Mouse (Mus musculus) right cerebral cortex, postnatal 10 days (tissue): ENCODE measurements at regions not wholly inside any gene's neighbourhood (a gene's known extent, or its start where the extent isn't known, plus 50 kb on each side); places are given as distances from the start of the nearest gene placed in this dataset.

ENCODE experiments used
- DNase-seq, 2 experiments: peaks; one replicate each; pipeline ENCODE4 v3.0.0; 2021; ENCODE audit warnings: low spot score in 2 of 2

DNA sequence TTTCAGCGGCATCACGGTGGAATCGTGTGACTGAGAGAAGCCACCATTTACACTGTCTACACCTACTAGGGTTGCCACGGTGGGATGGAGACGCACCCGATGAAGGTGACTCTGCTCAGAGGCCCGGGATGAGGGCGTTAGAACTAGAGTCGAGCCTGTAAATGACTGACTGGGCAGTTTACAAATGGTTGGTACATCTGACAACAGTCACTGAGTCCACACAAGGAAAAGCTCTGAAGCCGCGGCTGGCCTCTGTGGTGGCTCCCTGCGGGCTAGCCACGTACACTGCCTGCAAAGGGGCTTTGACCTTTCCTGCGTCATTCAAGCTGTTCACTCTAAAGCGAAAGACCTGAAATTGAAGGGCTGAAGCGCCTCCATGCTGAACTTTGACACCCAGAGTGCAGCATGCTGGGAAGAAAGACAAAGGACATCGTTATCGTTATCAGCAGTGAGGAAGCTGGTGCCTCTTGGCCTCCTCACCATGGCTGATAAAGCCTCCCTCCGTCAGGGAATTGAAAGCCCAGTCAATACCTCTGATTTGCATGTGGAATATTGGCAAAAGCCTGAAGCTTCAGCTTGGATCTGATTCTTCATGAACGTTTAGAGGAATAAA, 462.1 kb upstream of the Arglu1 start:
- DNase-seq: no peak

DNA sequence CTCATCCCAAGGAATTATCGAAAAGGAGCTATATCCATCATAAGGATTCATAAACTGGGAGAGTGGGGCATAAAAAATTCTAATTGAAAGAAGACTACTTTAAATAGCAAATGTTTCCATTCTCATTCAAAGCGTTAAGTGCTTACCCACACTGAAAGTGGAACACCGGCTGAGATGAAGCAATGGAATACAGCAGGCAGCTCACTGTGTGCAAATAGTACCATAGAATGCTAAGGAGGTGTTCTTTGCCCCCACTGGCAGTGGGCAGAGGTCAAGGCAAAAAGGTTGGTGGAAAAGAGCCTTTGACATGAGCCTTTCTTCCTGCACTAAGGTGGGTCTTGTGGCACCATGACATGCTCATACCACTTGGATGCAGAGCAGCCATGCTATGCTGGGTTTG, 454.0 kb upstream of the Arglu1 start:
- DNase-seq: no peak

DNA sequence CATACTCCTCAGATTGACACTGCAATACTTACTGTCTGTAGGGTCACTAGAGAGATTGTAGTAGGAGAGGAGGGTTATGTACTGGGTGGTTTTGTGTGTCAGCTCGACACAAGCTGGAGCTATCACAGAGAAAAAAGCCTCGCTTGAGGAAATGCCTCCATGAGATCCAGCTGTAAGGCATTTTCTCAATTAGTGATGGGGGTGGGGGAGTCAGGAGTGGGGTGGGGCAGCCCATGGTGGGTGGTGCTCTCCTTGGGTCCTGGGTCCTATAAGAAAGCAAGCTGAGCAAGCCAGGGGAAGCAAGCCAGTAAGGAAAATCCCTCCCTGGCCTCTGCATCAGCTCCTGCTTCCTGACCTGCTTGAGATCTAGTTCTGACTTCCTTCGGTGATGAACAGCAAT, 449.5 kb upstream of the Arglu1 start:
- no peak for DNase-seq

DNA sequence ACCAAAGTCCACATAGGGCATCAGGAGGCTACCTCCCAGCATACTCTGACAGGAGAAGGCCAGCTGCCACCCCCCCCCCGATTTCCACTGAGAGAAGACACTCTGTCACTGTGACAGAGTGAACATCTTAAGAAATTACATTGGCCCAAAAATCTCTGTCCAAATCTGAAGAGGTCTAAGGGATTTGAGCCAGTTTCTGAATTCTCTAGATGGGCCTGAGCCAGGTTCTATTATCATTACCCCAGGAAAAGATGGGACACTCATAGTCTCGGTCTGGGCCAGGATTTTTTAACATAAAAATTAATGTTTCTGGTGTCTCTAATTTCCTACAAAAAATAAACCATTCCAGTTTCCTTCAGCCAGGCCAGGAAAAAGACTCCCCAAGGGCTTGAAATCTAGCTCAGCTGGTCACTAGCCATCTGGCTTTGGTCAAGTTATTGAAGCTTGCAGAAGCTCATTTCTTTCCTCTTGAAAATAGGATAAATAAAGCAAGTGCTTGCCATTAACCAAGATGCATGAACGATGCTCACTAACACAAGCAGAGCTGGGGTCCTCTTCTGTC, 448.8 kb upstream of the Arglu1 start:
- no peak for DNase-seq

DNA sequence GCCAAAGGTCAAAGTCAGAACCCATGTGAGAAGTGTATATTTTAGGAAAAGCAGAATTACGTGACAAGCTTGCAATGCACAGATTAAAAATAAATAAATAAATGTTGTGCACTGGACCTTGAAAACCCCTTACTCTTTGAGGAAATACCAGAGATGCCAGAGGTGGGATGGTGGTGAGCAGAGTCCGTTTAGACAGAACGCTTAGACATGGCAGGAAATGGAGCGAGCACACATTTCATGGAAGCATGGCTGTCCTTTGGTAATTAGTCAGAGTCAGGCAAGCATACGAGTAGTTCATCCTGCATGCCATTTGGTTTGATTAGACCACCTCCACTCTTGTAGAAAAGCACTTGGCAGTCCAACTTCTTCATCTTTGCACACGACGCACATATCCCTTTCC, 443.4 kb upstream of the Arglu1 start:
- no peak for DNase-seq

DNA sequence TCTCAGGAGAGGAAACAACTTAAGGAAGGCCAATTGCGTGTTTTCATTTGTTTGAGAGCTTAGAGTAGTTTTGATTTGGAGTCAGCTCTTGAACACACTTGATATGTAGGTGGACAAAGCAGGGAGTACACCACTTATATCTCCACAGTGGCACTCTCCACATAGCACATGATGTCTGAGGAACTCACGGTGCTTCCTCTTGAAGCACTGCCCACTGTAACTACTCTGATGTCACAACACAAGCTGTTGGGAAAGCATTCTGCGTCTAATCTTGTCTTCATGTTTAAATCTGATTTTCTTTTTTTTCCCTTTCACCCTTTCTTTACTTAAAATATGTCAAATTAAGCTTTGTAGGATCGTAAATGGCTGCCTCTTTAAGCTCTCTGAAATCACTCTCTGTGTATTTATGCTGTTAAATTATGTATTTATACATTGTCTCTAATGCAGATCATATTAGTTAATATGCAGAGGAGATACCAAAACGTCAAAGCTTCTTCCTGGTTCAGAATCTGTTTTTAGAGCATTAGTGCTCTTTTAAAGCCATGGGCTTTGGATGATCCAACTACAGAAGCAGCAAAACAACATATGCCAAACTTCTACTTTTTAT, 442.4 kb upstream of the Arglu1 start:
- DNase-seq: peak in 1 of 2 experiments; percentile 65

DNA sequence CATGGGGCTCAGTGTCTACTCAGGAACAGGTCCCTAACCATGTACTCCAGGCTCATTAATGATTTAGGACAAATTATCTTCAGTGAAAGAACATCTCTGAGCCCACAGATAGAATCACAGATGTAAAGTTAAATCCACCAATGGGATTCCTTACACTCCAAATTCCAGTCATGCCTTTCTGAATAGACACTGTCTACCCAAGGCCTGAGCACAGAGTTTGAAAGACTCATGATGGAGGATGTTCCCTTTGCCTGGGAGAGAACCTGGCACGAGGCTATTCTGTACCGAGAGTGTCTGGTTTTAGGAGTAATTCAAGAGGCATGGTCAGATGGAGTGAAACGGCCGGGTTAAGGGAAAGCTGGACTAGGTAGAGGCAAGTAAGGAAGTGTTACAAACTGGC, 440.9 kb upstream of the Arglu1 start:
- no peak for DNase-seq

DNA sequence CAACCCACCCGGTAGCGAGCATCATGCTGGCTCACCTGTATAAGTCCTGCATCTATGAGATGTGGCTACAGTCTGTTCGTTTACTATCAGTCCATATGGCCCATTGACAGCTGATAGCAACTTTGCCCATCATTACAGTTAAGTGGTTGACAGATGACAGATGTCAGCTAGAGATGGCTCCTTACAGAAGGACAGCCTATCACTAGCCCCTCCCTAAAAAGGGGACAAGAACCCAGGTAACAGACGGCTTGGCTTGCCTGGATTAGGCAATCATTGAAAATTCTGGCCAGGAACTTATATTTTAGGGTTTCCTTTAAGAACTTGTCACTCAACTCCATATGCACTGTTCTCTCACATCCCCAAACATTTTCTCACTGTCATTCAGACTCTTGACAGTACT, 434.2 kb upstream of the Arglu1 start:
- no peak for DNase-seq

DNA sequence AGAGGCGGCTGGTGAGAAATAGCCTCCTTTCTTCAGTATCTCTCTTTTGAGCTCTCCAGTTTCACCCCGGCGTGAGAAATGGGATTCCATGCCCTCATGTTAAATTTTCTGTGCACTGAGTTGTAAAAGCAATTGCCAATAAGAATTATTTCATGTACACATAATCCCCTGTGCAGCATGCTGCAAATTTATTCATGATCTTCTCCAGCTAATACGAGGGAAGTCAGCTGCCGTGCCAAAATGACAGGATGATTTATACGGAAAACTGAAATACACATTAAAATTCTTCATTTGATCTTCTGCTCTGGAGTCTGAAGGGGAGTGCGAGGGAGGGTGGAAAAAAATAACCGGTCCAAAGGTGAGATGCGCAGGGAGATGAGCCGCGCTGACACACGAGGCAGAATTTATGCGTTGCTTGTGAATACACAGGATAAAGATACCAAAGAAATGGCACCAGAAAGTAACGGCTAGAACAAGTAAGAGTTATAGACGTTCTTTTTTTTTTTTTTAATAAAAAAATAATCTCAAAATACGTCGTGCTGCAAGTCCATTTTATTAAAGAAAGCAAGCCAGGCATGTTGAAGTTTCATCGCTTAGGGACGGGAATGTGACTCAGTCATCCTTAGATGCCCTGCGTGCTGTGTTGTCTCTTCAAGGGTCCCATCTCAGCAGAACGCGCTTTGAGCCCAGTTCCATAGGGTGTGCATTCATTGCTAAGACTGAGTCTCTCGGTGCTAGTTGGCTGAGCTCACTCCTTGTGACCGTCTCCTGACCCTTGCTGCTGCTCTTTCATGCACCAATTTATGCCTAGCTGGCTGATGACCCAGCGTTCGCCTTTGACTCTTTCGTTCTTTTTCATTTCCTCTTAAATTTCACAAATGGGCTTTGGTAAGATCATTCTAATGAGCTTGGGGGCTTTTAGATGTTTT, 427.8 kb upstream of the Arglu1 start:
- DNase-seq: no peak

DNA sequence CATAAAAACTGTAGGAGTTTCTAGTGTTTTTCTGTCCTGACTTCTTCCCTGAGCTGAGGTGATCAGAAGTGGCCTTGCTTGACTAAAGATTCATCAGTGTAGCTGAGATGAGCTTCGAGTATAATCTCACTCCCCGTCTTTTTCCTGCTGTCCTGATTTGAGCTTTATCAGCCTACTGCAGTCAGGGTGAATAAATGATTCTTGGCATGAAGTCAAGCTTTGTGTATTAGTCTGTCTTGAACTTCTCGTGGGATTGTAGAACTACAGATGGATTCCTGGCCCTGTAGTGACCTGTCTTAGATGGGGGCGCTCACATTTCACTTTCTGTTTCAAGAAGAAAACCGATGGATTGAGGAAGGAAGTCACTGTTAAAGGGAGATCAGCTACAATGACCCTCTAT, 405.7 kb upstream of the Arglu1 start:
- DNase-seq: no peak

DNA sequence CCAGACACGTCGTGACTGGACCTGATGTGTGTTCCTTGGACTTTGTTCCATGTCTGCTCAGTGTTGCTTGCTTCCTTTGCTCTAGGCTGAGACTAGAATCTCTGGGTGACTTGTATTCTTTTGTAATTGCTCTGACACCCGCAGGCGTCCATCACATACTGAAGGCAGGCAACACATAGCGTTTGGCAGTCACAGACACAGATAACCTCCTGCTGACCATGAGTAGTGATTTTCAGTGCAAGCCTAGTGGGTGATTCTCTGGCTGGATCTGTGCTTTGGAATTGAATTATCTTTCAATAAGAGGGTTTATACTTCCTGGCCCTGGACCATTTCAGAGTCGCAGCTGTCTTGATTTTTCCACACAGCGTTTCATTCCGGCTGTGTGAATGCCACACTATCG, 403.7 kb upstream of the Arglu1 start:
- peak in 1 of 2 experiments; percentile 27 for DNase-seq

DNA sequence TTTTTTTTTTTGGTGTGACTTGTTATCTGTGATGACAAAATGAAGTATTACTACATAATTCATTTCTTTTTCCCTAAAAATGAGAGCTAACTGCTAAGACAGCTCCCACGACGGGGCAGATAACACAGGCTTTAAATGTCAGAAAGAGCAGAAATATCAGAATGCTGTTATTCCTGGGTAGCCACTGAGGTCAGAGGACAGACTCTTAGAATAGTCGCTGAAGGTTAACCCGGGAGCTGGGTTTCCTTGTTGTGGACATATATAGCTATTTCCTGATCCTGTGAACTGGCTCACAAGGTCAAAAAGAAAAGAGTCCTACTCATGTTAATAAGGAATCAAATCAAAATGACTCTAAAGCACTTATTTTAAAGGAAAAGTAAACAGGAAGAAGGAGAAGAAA, 403.0 kb upstream of the Arglu1 start:
- DNase-seq: no peak

DNA sequence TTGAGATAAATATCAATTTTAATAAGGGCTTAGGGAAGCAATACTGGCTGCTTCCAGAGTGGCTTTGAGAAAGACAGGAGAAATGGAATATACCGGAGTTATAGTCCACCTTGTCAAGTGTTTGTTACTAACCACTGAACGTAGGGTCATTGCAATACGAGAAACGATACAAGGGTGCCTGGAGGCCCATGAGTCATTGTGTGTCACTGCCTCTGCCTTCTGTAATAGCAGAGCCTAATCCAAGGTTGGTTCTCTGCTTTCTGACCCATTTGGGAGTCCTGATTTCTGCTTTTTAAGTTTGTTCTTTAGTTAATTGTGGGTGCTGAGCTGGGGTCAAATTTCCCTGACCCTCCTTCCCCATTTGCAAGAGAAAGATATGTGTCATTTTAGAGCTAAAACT, 382.4 kb upstream of the Arglu1 start:
- DNase-seq: no peak

DNA sequence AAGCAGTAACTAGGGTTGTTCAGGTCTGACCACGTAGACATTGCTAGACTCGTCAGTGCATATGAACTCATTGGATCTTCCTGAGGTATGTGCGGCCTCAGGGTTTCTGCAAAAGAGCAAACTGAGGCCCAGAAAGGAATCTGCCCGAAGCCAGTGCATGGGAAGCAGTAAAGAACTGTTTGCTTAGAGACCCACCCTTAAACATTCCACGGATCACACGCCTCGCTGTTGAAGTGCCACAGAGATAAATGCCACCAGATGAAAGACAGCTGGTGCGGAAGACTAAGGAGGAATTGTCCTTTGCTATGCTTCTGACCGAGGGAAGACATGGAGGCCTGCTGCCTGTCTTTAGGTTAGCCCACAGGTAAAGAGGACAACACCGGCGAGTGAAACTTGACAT, 382.0 kb upstream of the Arglu1 start:
- DNase-seq: no peak

DNA sequence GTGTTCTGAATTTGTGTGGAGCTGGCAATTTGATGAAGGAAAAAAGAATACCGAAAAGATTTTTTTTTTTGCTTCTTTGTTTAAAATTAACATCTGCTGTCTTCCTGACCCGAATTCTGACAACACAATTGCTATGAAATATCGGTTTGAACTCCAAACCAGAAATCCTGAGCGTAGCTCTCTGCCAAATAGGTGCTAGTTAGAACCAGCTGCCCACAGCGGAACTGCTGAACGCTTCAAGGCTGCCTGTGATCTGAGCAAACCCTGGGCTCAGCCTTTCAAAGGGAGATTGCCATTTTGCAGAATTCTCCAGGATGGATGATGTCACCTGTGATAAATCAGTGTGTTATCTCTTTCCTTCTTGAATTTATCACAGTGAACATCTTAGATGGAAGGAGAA, 380.6 kb upstream of the Arglu1 start:
- DNase-seq: no peak

DNA sequence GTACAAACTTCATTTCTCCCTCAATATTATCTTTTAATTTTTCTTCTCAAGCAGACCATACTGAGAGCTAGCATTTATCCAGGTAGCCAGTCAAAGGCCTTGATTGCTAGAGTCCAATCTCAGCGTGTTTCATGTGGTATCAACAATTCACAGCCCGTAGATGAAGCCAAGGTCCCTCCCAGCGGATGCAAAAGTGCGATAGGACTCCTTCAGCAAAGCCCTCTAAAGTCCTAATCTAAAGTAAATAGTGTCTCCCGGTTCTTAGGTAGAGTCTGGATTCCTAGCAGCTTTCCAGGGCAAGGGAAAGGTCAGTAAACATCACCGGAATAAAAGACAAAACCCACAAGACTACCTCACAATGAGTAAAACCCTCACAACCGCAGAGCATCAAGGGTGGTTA, 379.5 kb upstream of the Arglu1 start:
- DNase-seq: no peak

DNA sequence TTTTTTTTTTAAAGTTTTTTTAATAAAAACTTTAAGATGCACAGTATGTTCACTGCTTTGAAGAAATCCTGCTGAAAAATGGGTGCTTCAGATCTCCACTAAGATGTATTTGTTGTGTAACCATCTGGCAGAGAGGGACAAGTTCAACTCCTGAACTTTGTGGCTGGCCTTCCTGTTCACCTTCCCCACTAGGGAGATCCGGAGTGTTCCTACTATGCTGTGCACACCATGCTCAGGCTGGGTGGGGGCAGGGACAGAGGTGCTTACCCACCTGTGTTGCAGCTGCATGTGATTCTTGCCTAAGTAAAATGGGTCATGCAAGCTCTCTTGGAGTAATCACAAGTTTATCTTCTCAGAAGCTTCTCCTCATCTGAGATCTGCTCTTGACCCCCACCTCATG, 377.4 kb upstream of the Arglu1 start:
- DNase-seq: no peak

DNA sequence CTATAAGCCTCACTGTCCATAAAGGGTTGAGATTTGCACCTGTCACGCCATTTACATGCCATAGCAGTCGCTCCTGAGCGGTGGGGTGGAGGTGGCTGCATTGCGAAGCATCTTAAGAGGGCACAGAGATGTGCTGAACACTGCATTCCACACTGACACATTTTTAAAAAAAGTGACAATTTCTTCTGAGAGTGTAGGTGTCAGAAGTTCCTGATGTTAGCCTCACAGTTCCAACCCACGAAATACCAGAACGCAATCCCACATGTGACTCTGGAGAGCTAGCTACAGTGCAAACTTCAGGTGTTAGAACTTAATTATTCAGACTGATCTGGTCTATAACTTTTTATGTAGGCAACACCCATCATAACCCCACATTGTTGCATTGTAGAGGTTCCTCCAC, 369.8 kb upstream of the Arglu1 start:
- DNase-seq: no peak

DNA sequence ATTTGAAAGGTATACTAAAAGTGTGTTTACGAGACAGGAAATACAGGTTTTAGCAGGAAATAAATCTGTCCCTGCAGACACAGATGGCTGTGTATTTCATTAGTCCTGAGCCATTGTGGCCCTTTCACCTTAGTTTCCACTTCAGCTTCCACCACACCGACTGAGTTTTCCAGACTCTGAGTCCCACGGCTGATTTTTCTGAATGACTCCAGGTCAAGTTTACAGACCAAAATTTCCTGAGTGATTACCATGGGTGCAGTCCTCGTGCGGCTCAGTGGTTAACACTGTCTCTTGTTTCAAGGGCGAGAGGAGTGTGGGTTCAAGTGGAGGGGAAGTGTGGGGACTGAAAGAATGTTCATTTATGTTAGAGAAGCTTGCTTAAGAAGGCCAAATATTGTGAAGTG, 365.1 kb upstream of the Arglu1 start:
- DNase-seq: no peak

DNA sequence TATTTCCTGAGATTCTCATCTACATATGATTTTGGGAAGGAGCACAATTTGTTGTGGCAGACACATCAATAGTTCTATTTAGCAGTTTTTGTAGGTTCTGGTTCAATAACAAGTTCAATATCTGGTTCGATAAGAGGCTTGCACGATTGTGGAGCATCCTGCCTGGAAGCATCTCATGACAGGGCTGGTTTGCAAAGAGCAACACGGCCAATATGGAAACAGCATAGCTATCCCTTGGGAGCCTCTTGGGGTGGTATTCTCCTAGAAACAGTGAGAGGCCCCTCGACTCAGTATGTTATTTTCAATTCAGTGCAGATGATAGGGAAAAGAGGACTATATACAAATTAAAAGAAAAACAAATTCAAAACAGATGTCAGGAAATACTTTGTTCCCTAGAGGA, 364.5 kb upstream of the Arglu1 start:
- no peak for DNase-seq

DNA sequence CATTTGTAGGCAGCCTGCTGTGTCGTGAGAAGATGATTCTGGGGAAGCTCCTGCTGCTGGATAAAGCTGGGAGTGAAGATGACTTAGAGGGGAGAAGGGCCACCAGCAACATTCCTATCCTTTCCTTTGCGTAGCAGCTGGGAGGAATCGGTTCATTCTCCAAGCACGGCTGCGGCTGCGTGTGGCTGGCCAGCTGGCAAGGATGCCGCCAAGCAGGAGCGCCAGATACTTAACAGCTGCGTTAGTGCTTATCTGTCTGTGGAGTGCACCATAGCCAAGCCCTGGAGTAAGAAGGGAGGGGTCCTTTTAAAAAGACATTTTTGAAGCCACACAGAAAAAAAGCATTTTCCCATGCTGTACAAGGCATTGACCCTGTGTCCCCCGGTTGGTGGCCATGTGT, 361.4 kb upstream of the Arglu1 start:
- DNase-seq: peak; percentile 64 to 69

DNA sequence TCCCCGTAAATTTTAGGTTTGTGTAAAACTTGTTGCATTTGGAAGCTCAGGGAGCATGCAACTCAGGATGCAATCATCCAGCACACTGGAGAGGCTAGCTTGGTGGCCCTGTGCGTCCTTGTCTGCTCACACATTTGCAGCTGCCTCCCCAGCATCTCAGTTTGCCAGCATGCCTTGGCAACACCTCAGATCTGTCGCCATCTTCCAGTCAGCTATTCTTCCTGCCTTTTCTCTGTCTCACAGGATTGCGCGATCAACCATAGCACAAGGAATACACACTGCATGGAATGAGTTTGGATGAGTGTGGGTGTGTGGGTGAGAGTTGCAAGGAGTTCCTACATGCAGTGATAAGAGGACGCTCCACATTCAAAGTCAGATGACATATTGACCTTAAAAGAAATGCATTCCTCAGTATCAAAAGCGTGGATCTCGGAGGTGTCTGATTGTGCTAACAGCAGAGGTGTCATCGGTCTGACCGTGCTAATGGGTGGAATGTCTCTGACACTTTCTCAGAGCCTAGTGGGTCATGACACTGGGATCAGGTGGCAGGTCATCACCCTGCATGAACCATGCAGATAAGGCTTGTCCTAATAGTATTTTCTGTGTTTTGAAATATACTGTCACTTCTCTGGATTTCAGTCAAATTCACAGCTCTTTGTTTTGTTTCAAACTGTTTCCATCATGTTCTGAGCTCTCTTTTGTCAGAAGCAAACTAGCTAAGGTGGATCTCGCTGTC, 360.6 kb upstream of the Arglu1 start:
- DNase-seq: no peak
